Mouse (Mus musculus): Measurements from ENCODE around the gene Ppp4r1.

Gene Ppp4r1

GRCm38 (mm10) chr17:65802026-65802425, 19.7 kb downstream of the Ppp4r1 start:
- DNase-seq (ENCODE audit: low read depth, low spot score) = no peak

GRCm38 (mm10) chr17:65805966-65806365, 23.6 kb downstream of the Ppp4r1 start:
- DNase-seq (ENCODE audit: low read depth, low spot score) = no peak

GRCm38 (mm10) chr17:65806416-65806815, 24.0 kb downstream of the Ppp4r1 start:
- no peak for DNase-seq (ENCODE audit: low read depth, low spot score)

GRCm38 (mm10) chr17:65811032-65811431, 28.7 kb downstream of the Ppp4r1 start:
- no peak for DNase-seq (ENCODE audit: low read depth, low spot score)

GRCm38 (mm10) chr17:65813763-65814162, 31.4 kb downstream of the Ppp4r1 start:
- no peak for DNase-seq (ENCODE audit: low read depth, low spot score)

GRCm38 (mm10) chr17:65820197-65820596, 37.8 kb downstream of the Ppp4r1 start:
- no peak for DNase-seq (ENCODE audit: low read depth, low spot score)

GRCm38 (mm10) chr17:65822423-65822822, 40.0 kb downstream of the Ppp4r1 start:
- no peak for DNase-seq (ENCODE audit: low read depth, low spot score)

- no peak for DNase-seq (ENCODE audit: low read depth, low spot score)
These were observed 41.9 kb downstream of the Ppp4r1 start for GRCm38 (mm10) chr17:65824246-65824645.

- no peak for DNase-seq (ENCODE audit: low read depth, low spot score)
These were observed 43.9 kb downstream of the Ppp4r1 start for GRCm38 (mm10) chr17:65826257-65826656.

GRCm38 (mm10) chr17:65827119-65827840, 44.9 kb downstream of the Ppp4r1 start:
- no peak for DNase-seq (ENCODE audit: low read depth, low spot score)

GRCm38 (mm10) chr17:65827904-65828303, 45.5 kb downstream of the Ppp4r1 start:
- DNase-seq (ENCODE audit: low read depth, low spot score) = no peak

- no peak for DNase-seq (ENCODE audit: low read depth, low spot score)
These were observed 46.6 kb downstream of the Ppp4r1 start for GRCm38 (mm10) chr17:65828951-65829350.

GRCm38 (mm10) chr17:65830216-65830863, 48.0 kb downstream of the Ppp4r1 start:
- DNase-seq (ENCODE audit: low read depth, low spot score) = no peak

GRCm38 (mm10) chr17:65833891-65834290, 51.5 kb downstream of the Ppp4r1 start:
- no peak for DNase-seq (ENCODE audit: low read depth, low spot score)

GRCm38 (mm10) chr17:65836746-65837145, 54.4 kb downstream of the Ppp4r1 start:
- DNase-seq (ENCODE audit: low read depth, low spot score) = no peak

GRCm38 (mm10) chr17:65839541-65840256, 57.3 kb downstream of the Ppp4r1 start:
- no peak for DNase-seq (ENCODE audit: low read depth, low spot score)

- no peak for DNase-seq (ENCODE audit: low read depth, low spot score)
These were observed 60.5 kb downstream of the Ppp4r1 start for GRCm38 (mm10) chr17:65842669-65843381.

GRCm38 (mm10) chr17:65845423-65845822, 63.0 kb downstream of the Ppp4r1 start:
- no peak for DNase-seq (ENCODE audit: low read depth, low spot score)

GRCm38 (mm10) chr17:65847694-65848449, 65.5 kb downstream of the Ppp4r1 start:
- no peak for DNase-seq (ENCODE audit: low read depth, low spot score)

- no peak for DNase-seq (ENCODE audit: low read depth, low spot score)
These were observed 68.1 kb downstream of the Ppp4r1 start for GRCm38 (mm10) chr17:65850487-65850886.

- no peak for DNase-seq (ENCODE audit: low read depth, low spot score)
These were observed 69.4 kb downstream of the Ppp4r1 start for GRCm38 (mm10) chr17:65851749-65852148.
